Mouse (Mus musculus) urinary bladder, postnatal 4 days (tissue): ENCODE results near the gene Hist1h4f.
A peak's percentile ranks its signal among the peaks of the same experiment; 100 is the strongest.
"Not testable (repeated sequence)": the region's sequence is repeated elsewhere in the genome, so short reads cannot be mapped to it uniquely, and the experiment has no call there.

ENCODE experiments used
- DNase-seq, 2 experiments: peaks; one replicate each; pipeline ENCODE4 v3.0.0; 2021 to 2022; ENCODE audit warnings: low spot score in 2 of 2

The Hist1h4f gene

DNA sequence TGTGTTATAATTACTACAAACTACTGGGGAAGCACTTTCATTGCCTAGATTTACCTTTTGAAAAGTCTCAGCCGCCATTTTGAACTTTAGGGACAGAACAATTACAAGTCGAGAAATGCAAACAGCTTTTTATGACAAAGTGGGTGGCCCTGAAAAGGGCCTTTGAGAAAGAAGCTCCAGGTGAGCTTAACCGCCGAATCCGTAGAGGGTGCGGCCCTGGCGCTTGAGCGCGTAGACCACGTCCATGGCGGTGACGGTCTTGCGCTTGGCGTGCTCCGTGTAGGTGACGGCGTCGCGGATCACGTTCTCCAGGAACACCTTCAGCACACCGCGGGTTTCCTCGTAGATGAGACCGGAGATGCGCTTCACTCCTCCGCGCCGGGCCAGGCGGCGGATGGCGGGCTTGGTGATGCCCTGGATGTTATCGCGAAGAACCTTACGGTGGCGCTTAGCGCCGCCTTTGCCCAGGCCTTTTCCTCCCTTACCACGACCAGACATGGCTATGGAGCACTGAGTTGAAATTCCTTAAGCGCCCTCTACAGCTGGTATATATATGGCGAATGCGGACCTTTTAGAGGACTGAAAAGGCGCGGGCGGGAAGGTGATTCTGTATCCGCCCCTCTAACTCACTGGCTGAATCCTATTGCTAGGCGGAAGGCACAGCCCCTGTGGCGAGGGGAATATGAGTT, at the start of gene Hist1h4f:
Gene Hist1h4f, minus strand, starts transcription at position 503 of the 689 bp plus-strand sequence.
- DNase-seq, result peak; percentile 84 to 85

DNA sequence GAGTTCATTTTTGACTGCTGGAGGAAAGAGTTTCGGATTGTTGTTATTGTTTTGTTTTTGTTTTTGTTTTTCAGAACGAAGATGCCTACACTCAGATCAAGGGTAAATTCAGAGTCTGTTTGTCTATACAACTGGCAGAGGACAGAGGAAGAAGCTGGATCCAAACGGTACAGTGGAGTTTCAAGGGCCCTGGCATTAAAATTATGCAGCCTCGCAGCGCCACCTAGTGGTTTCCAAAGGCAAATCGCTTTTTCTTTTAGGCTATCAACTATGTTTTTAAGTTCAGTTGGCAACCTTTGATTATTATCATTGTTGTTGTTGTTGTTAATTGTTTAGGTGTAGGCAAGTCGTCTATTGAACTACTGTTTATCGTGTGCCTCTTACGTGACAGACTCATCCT, 46.5 kb upstream of the Hist1h4f start:
- peak; percentile 56 to 82 for DNase-seq

DNA sequence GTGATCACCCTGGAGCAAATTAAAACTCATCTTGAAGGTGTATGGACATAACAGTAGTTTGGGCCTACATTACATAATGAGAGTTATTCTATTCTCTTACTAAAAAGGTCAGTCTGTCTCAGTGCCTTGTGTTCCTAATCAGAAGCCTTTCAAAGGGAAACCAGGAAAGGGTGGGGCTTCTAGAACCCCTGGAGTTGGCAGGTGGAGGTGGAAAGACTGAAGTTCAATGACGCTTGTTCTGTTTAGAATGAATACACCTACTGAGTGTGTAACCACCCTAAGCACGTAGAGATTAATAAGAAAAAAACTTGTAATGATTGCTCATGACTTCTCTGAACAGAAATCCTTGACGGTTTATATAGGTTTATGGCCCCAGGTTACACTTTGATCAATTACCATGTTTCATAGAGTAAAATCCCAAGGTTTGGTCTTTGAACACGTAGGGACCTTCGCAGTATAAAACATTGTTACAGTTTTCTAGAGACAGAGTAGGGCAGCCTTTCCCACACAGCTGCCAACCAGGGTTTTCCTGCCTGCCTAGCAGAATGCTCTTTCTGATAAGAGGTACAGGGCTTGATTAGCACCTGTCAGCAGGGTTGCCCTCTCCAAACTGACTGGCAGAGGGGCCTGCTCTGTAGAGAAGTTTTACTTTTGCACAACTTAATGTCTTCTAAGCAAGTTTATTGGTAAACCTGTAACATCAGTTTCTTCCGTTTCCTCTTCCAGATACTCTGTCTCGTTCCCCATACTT, 44.3 kb upstream of the Hist1h4f start:
- no peak for DNase-seq

DNA sequence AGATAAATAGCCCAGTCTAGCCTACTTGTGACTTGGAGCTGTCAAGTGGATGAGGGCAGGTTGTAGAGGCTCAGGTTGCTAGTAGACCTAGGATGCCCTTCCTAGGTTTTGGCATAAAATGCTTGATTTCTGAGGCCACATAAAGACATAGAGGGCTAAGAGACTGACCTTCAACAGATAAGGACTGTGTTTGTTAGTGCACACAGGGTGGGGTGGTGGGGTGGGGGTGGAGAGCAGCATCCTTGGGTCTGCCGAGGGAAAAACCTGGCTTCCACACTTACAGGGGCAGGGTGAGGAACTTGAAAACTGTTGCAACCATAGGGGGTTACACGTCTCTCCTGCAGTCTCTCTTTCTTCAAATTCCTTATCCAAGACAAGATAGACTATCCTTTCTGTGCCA, 43.7 kb upstream of the Hist1h4f start:
- no peak for DNase-seq

DNA sequence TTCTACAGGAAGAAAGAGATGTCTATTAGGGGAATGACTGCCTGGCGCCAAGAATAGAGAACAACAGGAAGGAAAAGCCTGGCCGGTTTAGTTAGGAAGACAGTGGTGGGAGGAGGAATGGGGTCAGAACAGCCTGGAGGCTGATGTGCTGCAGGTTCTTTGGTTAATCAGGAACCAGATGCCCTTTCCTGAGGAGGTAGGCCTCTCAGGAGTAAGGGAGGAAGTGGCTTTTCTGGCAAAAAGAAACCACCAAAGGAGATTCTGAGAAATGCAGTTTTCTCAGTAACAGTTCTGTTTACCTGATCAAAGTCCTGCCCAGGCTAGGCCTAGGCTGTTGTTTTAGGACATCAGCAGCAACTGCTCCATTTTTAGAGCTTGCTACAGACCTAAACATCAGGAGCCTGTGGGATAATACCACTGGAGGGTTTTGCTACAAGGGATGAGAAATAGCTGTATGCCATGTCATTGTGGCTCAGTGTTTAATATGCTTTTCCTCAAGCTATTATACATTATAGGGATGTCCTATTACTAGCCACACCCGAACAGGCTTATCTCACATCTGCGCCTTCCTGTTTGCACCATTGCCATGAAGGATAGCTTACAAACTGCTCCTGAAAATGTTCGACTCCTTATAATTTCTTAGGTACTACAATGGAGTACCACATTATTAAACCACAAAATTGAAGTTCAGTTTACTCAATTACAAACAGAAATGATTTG, 41.8 kb upstream of the Hist1h4f start:
- DNase-seq, result no peak

DNA sequence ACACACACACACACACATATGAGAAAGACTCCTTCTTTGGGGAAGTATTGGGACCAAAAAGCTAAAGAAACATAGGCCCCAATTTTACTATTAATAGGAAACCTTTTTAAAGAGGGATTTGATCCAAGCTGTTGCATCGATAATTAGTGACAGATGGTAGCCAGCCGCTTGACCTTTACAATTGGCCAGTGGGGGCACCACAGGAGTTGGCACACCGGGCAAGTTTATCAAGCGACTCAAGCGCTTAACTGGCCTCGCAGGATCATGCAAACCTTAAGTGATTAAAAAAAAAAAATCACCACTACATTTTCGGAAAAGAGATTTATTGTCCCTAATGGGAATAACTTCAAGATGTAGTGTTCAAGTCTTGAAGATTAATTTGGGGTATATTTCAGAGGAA, 41.2 kb upstream of the Hist1h4f start:
- DNase-seq, result no peak

DNA sequence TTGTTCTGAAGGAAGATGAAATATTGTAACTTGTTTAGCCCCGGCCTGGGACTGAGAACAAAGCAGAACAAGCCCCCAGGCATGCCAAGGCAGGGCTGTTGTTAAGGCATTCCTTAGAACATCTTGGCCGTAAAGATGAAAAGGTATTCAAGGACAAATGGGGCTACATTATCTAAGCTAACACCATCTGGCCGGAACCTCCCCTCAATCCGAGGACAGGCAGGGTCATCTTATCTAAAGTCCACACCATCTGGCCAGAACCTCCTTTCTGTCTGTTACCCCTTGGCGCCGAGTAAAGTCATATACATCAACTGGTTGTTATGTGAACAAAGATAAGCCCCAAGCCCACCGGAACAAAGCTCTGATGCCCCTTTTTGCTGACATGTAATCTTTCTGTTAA, 40.4 kb upstream of the Hist1h4f start:
- DNase-seq, result not testable (repeated sequence)

DNA sequence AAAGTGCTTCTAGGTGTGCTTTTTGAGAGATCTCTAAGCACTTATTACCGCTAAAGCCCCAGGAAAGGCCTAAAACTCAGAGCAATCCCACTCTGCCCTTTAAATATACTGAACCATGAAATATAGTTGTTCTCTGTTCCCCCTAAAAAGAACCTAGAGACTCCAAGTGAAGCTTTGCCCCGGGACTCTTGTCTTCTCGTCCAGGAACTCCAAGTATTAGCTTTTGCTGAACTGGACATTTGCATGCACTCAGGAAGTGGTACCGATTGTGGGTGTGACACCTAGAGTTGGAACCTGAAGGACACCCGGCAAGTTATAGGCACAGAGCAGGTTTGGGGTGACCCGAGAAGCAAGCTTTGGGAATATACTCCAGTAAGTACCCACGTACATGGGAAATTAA, 39.8 kb upstream of the Hist1h4f start:
- DNase-seq, result no peak

DNA sequence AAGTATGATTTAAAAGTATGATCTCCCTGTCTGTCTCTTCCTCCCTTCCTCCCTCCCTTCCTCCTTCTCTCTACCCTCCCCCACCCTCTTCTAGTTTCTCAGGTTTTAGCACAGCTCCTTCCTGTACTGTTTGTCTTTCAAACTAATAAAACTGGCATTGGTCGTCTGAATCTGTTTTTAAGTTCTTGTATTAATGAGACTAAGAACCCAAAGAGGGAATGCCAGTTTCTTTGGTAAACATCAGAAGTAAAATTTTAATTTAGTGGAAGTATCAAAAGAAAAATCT, 35.4 kb upstream of the Hist1h4f start:
- no peak for DNase-seq

DNA sequence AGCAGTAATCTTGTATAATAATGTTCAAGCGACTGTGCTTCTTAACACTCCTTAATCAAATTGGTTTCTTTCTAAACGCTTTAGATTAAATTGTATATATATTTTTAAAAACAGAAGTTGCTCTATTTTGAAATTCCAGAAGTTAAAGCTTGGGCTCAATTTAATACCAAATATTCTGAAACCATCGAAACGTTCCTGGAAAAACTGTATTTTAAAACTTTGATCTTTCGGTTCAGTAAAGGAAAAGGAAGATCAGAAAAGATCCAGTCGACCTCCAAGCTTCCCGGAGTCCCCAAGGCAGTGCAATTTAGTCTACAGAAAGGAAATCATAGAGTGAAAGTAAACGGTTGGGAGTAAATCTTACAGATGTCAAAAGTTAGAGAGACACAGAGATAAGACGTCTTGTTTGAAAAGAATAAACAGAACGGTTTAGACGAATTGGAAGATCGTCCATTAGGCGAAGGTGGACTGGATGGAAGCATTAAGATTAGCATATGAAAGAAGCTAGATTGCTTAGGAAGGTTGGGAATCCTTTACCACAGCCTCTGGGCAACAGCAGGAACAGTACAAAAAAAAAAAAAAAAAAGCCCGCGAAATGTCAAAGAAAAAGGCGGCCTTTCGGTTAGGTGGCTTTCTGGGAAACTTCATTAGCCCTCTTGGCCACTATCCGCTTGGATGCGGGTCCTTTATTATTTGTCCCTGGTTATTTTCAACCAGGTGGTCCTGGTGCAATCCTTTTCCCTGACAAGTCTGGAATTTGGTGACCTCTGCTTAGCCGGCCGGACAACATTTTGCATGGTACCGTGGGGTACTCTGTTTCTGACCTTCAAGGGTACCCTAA, 34.9 kb upstream of the Hist1h4f start:
- DNase-seq, result no peak

DNA sequence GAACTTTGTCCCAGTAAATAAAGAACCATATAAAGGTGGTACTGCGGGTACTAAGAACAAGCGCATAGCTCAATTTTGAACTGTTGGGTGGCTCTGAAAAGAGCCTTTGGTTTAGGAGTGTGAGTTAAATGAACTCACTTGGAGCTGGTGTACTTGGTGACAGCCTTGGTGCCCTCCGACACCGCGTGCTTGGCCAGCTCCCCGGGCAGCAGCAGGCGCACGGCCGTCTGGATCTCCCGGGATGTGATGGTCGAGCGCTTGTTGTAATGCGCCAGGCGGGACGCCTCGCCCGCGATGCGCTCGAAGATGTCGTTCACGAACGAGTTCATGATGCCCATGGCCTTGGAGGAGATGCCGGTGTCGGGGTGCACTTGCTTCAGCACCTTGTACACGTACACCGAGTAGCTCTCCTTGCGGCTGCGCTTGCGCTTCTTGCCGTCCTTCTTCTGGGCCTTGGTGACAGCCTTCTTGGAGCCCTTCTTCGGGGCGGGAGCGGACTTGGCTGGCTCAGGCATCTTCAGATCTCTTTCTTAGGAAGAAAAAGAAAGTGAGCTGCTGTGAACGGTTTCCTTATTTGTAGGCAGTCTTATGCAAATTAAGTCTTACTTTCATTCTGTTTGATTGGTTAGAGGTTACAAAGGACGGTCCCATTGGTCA, 34.1 kb upstream of the Hist1h4f start:
- peak in 1 of 2 experiments; percentile 66 for DNase-seq

DNA sequence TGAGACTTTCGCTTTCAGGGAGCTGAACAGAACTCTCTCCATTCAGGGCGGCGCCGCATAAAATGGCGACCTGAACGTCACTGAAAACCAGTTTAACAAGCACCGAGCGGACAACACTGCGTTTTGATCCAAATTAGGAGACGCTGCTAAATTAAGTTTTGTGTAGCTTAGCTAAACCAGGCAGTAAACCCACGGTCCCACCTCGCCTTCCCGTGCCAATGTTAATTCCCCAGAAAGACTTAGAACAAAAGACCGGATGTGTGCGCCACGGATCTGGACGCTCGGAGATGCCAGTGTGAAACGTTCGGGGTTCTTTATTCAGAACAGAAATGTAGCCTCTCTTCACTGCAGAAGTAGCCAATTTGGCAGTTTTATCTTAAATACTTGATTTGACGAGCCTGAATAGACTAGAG, 33.6 kb upstream of the Hist1h4f start:
- peak; percentile 60 to 71 for DNase-seq

DNA sequence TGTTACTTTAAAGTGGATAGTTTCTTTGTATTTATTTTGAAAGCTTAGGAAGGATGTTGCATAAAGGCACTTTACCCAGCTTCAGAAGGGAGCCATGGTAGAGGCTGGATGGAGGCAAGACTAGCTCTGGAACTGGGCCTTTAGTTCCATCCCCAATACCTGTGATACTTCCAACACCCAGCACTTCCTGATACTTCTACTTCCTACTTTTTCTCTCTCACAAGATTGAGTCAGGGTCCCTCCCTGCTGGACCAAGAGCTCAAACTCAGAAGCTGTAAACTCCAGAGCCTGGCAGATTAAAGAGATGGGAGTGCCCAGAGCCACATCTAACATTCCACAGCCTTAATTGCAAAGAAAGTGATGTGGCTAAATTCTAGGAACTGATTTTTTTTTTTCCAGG, 32.9 kb upstream of the Hist1h4f start:
- DNase-seq, result no peak

DNA sequence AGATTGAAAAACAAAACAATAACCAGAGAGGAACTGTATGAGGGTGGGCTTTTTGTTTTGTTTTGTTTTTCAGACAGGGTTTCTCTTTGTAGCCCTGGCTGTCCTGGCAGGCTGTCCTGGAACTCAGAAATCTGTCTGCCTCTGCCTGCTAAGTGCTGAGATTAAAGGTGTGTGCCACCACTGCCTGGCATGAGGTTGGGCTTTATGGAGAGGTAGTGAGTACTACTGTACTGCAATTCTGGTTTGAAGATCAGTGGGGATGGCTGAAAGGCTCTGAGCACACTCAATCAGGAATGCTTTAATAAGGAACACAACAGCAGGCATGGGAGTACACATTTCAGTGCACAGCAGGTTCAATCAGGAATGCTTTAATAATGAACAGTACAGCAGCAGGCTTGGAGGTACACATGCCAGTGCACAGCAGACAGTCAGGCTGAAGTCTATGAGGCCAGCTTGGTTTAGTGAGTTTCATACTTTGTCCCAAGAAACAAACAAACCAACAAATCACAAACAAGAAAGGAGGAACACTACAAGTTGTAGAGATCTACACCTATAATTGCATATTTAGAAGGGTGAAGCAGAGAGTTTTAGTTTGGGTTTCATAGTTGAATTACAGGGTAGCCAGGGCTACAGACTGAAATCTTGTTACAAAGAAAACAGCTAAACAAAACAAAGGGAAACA, 32.1 kb upstream of the Hist1h4f start:
- no peak for DNase-seq

DNA sequence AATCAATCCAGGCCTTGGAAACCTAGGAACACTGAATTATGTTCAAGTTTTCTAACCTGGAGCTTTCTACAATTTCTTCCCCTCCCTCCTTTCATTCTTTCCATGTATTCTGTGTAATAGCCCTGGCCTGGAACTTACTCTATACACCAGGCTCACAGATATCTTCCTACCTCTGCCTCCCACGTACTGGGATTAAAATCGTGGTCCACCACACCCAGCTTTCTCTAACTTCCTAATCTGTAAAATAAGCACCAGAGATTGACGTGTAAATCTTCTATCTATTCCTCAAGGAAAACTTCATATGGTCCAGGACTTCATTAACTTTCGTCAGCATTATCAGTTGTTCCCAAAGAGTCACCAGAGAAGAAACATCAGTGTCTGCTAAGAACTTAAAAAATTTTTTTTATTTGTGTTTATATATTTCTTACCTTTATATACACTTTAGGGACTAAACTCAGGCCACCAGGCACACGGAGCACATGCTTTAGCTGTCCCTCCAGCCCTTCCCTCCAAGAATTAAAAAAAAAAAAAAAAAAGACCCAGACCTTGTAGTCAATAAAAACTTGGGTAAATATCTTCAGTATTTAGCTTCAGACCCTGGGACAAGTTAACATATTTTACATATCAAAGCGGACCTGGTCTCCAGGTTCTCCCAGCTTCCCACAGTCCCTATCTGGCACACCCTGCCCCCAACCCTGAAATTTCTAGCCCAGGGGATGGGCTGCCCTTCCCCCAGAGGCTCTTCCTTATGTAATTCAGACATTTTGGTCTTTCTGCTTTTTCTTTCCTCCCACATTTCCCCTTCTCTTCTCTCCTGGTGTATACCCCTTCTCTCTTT, 31.0 kb upstream of the Hist1h4f start:
- DNase-seq, result no peak

DNA sequence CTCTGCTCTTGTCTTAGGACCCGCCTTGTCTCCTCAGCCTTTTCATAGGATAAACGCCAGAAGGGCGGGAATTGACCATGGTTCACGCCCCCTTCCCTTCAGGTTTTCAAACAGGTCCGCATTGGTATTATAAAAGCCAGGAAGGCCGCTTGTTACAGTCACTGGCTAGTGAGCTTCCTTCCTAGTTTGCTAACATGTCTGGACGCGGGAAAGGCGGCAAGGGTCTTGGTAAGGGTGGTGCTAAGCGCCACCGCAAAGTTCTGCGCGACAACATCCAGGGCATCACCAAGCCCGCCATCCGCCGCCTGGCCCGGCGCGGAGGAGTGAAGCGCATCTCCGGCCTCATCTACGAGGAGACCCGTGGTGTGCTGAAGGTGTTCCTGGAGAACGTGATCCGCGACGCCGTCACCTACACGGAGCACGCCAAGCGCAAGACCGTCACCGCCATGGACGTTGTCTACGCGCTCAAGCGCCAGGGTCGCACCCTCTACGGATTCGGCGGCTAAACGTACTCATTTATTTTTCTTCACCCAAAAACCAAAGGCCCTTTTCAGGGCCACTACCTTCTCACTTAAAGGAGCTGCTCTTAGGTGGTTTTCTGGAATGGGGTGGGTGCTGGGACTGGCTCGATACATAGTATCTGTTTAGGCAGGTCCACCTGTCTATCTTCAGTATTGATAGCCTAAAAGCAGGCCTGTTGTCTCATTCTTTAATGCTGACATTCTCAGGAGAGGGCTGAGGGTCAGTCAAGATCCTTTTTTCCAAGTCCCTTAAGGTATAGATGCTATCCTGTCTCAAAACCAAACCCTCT, 30.2 kb upstream of the Hist1h4f start, which contains the start of gene Hist1h4d:
Gene Hist1h4d, plus strand, starts transcription at position 191 of the 811 bp plus-strand sequence.
- peak; percentile 94 to 95 for DNase-seq

DNA sequence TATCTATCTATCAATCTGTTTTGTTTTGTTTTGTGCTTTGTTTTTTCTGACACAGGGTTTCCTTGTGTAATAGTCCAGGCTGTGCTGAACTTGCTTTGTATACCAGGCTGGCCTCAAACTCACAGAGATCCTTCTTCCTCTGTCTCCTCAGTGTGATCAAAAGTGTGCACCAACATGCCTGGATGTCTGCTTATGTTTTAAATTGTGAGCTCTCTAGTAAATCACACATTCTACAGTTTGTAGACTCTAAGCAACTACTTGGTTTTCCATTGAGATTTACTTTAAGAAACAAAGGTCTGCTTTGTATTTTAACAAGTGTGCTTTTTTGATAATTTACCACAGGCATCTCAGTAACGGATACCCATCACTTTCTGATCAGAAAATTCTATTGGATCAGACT, 26.4 kb upstream of the Hist1h4f start:
- no peak for DNase-seq

DNA sequence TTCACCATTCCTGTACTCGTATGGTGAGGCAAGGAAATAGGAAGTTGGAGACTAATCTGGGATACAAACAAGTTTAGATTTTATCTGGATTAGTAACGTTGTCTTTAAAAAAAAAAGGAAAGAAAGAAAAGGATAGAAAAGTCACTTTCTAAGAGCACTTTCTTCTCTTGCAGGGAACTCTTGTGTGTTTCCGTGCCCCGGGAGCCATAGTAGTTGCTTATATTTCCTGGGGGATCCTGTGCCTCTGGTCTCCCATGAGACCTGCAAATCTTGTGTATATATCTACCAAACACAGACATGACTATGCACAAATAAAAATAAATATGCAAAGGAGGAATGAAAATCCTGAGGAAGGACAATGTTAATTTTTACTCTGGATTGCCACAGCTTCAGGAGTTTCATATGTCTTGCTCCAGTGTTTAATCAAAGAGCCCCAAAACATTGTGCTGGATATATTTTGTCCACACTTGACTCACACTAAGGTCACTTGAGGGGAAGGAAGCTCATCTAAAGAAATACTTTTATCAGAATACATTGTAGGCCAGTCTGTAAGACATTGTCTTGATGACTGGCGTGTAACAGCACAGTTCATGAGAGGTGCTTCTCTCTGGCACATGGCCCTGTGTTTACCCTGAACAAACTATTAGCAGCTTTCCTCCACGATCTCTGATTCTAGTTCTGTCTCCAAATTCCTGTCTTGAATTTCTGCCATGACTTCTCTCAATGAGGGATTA, 25.6 kb upstream of the Hist1h4f start:
- no peak for DNase-seq
